Mouse (Mus musculus) neutrophil, adult 5-6 weeks (primary cell): ENCODE measurements around the gene Acap2. TPM values are rescaled to one million over a fixed set of nuclear protein-coding genes. Genes with fewer than 3 reads are reported as not detected.

Experiments used
- ATAC-seq: fragments of 151-379, 151-347 bp; 2 replicates; pipeline ENCODE4 v1.8.0; 2017; ENCODE audit warnings: mild to moderate bottlenecking, moderate TSS enrichment; ENCODE audit not compliant: insufficient number of reproducible peaks, poor library complexity, low FRiP score, severe bottlenecking; ENCODE audit errors: extremely low read depth
- total RNA-seq: library from RNA; stranded (forward); fragments of 200-1000 nt; gene quantifications from 2 replicates; pipeline ENCODE4 v1.2.3, GENCODE M21; 2017

Acap2 gene
- total RNA-seq = 112 and 125 TPM in 2 replicates

DNA sequence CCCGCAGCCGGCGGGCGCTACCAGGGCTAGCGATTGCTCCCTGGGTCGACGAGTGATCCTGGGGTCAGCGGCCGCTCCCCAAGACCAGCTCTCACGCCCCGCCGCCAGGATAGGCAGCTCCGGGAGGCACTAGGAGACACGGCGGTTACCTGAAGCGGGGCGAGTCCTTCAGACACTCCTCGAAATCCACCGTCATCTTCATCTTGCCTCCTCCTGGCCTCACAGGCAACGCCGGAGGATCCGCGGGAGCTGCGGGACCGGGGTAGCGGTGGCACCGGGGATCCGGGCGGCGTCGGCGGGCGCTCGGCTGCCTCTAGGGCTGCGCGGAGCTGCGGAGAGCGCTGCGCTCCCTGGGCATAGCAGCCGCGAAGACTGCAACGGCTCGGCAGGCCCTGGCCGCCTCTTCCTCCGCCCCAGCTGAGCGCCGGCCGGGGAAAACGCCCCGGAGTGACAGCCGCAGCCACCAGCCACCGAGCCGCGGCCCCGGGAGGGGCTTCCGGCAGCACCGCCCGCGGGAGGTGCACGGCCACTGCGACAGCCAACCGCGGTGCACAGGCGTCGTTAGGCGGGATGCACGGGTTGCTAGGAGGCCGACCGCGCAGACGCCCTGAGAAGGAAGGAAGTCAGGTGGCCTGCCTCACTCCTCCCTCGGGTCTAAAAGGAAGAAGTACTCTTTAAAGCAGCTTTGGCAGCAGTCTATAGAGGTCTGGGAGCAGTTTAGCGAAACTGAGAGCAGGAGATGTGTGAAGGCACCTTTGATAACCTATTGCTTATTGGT, at the start of gene Acap2:
Gene Acap2 (minus strand): TSS at position 456 of the 778 bp plus-strand sequence.
- ATAC-seq = peak; percentile 97

DNA sequence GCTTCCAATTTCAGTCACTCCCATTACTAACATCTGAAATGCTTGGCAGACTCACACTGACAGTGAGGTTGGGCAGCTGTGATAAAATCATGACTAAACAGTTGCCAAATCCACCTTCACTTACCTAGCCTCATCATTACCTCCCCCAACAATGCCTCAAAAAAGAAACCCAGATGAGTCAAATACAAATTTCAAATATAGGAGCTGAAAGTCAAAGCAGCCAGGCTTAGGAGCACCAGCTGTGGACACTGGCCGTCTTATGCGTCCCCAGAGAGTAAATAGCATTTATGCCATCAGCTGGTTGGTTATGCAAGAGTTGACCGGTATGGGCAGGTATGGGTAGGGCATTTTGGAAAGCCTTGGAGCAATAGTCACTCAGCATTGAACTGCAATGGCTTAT, 48.4 kb upstream of the Acap2 start:
- ATAC-seq = no peak

DNA sequence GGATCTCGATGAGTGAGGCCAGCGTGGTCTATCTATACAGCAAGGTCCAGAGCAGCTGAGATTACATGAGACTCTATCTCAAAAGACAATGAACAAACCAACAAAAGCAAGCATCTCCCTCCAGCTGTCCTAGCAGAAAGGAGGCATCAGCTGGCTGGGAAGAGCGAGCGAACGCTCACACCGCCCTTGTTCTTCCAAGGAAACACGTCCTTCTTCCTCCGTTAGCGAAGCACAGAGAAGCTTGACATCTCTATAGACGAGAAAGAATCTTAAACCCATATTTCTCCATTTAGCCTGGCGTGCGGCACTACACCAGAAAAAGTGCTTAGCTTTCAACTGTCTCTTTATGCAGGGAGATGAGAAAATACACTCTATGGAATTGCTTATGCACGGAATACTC, 47.7 kb upstream of the Acap2 start:
- ATAC-seq = no peak

DNA sequence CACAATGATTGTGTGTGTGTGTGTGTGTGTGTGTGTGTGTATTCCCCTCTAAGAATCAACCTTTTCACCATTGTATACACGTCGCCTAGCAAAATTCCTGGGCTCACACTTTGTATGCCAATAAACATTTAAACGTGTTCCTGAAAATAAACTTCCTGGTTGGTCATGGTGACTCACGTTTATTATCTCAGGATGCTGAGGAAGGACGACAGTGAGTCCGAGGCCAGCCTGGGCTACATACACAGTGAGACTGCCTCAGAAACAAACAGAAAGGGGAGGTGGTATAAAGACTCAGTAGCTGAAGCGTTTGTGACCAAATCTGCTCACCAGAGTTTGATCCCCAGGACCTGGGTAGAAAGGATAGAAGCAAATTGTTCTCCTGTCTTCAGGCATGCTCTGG, 46.4 kb upstream of the Acap2 start:
- no peak for ATAC-seq

DNA sequence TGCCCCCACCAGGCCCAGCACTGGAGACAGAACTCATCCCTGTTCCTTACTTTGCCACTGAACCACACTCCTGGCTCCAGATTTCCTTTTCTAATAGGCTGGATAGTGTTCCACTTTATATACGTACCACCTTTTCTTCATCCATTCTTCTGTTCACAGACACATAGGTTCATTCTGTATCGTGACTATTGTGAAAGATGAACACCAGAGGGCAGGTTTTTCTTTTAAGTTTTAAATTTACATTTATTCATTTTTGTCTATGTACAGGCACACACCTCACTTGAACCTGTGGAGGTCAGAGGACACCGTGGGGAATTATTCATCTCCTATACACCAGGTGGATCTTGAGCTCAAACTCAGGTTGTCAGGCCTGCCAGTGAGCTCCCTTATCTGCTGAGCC, 43.0 kb upstream of the Acap2 start:
- no peak for ATAC-seq

DNA sequence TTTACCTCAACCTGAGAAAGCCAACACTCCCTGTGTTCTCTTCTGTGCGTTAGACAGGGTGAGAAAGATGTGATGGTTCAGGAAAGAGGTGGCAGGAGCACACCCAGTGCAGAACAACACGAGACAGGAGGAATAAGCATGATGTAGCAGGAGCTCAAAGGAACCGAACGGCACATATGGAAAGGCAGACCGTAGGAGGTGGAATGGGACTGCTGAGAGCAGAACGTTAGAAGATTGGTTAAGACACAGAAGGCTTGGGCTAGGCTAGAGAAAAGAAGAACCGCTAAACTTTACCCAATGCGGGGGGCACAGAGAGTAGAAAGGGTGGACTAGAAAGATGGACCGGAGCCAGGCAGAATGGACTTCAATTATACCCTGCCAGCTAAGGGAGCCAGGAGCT, 40.4 kb upstream of the Acap2 start:
- no peak for ATAC-seq

DNA sequence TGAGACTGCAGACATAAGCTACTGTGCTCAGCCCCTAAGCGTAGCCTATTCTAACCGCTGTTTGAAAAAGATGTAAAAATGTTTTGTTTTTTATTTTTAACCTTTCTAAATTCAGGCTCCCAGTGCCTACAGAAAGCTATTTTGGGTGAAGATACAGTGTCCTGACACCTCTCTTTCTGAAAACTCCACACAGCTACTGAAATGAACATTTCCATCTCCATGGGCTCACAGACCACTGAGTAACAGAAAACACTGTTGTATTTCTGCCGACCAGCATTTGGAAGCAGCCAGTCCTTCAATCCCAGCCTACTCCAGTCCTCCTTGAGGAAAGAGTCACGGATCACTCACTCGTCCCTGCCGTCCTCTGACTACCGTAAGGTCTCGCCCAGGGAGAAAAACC, 39.5 kb upstream of the Acap2 start:
- ATAC-seq = no peak

DNA sequence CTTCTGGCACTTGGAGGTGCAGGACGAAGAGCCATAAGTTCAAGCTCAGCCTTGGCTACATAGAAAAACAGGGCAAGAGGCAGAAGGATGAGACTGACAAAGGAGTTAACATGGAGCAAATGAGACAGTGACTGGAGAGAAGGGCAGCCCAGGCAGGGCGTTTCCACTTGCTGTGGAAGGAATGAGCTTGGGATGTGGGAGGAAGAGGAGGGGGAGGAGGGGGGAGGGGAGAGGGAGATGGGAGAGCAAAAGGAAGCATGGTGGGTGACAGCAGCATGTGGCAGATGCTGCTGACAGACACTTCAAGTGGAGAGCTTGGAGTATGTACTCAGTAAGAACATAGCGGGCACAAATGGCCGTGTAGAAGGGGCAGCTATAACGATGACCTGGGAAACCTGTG, 37.2 kb upstream of the Acap2 start:
- ATAC-seq = no peak

DNA sequence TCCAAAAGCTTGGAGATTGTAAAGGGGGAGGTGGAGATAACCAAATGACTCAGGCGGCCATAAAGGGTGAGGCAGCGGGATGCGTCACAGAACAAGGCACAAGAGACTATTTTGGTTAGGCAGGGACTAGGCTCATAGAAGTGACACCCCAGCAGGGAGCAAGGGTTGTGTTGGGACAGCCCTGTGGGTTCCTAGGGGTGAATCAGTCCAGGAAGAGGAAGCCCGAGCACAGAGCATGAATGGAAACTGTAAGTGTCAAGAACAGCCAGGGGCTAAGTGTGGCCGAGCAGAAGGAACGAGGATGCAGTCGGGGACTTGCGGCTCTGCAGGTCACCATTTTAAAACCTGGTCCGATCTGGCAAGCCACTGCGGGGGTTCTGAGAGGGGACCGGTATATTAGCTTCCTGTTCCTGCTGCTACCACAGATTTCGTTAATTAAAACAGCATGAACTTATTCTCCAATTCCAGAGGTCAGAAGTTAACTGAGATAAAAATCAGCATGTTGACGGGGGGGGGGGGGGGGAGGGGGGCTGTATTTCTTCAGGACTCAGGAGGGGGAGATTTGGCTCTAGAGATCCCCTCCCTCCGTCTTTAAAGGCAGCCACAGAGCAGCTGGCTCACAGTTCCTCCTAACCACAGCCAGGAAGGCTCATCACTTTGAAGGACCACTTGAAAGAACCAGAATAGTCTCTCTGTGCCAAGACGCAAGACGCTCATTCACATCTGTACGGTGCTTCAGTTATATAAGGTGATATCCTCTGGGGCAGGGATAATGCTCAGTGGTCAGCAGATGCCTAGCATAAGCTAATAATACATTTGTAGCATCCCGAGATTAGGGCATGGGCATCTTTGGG, 34.6 kb upstream of the Acap2 start:
- peak; percentile 67 for ATAC-seq

DNA sequence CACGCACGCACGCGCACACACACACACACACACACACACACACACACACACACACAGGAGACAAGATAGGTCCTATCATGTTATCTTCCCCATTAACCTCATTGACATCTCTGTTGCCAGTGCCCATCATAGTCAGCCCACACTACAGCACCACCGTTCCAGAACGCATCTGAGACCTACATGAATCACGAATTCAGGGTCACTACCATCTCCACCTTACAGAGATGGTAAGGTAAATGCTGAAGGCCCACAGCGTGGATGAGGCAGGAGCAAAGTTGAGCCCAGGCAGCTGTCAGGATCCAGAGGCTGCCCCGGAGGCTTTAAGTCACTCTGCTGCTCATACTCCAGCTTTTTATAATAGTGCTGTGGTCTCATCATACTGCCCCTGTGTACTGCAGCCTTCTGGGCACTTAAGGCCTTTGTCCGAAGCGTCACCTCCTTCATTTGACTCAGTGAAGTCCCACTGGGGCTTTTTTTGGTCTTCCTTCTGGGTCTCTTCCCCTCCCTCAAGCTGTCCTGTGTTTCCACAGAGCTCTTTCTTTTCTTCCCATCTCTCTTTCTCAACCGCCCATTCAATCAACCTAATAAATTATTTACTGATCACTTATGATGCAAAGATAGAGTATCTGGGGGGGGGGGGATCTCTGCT, 33.9 kb upstream of the Acap2 start:
- no peak for ATAC-seq

DNA sequence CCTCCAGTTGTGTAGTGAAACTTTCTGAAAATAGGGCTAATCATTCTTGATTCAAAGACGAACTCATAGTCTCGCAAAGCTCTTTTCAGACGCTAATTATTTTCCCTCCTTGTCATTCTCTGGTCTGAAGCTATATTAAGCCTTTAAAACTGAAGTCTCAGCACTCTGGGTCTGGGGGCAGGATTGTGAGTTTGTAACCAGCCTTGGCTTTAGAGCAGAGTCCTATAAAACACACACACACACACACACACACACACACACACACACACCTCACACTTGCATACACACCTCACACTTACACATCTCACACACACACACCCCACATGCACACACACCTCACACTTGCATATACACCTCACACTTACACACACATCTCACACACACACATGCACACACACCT, 33.3 kb upstream of the Acap2 start:
- ATAC-seq = no peak

DNA sequence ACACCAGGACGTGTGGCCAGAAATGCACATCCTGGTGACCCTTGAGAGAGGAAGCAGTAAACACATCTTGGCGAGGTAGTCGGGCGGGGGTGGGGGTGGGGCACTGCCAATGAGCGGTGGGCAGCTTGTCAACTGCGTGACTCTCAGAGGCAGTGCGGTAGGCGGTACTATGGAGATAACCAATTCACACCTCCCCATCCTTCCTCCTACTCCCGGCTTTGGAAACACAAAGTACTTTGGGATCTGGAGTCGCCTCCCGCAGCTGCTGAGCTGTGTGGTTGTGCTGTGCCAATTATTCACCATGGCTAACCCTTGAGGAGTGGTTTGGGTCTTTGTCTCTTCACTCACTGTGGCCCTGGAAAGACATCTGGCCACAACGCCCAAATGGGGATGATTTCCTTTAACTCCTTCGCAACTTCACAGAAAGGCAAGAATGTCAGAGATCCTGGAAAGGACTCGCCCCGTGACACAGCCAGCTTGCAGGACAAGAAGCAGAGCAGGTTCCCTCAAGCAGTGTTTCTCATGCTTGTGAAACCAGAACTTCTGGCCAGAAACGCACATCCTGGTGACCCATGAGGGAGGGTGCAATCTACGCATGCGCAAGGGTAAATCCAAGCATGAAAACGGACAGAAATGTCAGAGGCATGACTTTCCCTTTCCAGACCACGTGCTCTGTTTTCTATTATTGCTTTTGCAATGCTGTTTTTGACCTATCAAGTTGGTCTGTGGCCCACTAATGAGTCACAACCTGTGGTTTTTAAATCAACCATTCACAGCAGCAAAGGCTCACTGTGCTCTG, 32.7 kb upstream of the Acap2 start:
- ATAC-seq = peak; percentile 71

DNA sequence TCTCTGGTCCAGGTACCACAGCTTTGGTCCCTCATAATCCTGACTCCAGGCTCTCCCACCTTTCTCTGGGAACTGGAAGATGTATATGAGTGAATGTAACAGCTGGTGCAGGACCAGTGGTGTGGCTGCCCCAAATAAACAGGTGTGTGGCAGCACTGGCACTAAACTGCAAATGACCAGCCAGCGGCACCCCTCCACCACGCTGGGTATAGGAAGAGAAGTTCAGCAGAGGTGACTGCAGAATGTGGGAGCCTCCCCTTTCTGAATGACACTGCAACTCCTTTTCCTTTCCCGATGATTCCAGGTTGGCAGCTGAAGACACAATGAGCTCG, 32.1 kb upstream of the Acap2 start:
- ATAC-seq = no peak

DNA sequence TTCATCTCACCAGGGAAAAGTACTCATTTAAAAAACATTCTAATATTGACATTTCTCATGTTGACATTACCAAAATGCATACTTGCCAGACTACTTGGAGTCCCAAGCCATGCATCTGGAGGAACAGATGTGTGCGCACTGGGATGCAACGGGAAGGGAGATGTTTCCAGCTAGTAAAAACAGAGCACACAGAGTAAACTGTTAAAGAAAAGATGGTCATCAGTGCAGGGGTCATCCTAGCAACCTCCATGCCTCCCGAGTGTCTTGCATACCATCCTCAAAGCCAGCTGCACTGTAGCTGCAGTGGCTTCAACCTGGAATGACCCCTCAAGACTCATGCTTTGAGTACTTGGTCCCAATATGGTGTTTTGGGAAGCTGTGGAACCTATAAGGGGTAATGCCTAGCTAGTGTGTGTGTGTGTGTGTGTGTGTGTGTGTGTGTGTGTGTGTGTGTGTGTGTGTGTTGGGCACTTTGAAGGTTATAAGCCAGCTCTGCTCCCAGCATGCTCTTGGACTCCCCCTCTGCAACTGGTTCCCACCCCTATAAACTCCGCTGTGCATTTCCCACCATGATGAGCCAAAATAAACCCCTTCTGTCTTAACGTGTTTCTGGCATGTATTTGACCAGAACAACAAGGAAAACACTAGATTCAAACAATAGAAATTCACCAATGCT, 31.6 kb upstream of the Acap2 start:
- ATAC-seq = no peak

DNA sequence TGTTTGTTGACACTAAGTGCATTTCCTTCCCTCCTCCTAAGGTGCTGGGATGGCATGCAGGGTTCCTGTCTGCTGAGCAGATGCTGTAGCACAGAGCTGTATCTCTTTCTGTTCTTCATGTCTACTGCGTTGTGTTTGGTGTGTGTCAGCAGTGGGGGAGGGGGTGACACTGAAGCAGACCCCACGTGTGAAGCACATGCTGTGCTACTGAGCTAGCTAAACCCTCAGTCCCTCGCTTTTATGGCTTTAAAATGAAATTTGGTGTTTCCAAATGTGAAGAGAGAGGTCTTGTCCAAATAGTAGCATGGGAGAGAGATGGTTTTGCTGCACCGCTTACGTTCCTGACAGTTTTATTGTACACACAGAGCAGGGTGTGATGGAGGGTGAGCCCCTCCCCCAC, 30.5 kb upstream of the Acap2 start:
- no peak for ATAC-seq

DNA sequence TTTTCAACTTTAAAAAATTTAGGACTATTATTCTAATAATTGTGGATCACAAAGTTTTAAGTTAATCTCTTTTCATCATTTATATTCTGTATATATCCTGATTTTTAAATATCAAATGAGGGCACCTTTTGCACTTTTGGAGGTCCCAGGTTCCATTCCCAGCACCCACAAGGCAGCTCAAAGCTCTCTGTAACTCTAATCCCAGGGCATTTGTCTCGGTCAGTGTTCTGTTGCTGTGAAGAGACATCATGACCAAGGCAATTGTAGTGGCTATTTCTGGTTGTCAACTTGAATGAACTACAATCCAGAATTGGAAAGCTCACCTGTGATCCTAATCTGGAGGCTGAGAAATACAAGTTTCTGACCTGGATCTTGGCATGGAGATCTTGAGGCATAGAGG, 26.7 kb upstream of the Acap2 start:
- ATAC-seq = no peak

DNA sequence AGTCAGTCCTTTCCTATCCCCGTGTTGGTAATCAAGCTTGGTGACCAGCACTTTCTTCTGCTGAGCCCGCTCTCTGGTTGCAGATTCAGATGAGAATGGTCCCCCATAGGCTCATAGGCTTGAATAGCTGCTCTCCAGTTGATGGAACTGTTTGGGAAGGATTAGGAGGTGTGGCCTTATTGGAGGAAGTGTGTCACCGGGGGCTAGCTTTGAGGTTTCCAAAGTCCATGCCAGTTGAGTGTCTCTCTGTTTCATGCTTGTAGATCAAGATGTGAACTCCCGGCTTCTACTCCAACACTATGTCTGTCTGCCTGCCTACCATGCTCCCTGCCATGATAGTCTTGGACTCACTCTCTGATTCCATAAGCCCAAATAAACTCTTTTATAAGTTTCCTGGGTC, 14.2 kb upstream of the Acap2 start:
- no peak for ATAC-seq

DNA sequence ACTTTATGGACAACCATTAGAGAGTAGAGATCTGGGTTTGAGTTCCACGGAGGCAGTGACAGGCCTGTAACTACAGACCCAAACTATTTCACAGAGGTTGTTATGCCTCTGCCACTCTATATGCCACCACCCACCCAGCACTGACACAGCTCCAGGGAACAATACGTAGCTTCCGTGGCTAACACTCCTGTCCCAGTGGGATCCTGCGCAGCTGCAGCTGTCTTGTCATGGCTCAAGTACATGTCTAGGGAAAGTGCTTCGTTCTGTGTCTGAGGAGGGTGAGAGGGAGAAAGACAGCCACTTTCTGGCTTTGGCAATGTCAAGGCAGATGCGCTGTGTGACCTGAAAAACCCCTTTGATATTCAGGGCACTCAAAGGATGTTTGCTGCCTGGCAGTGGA, 12.4 kb upstream of the Acap2 start:
- no peak for ATAC-seq

DNA sequence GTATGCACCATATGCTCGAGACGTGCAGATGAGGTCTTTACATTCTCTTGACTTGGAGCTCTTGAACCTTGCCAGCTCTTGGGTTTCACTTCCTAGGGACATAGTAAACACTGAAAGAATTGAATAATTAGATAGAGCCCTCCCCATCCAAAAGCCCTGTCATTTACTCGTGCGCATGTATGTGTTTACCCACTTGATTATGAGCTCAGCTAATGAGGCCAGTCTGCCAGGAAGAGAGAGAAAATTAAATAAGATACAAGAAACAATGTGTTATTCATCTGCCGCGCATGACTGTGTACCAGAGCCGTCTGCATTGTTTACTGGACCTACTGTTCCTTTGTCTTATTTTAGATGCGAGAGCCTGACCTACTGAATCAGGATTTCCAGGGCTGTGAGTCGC, 10.5 kb upstream of the Acap2 start:
- no peak for ATAC-seq
